Mouse (Mus musculus): ENCODE measurements around the gene Hist1h1d. TPM values are rescaled to one million over a fixed set of nuclear protein-coding genes. Genes with fewer than 3 reads are reported as not detected.

Hist1h1d gene
- polyA plus RNA-seq, 1 experiment from 2014 or later = 0.41 TPM

DNA sequence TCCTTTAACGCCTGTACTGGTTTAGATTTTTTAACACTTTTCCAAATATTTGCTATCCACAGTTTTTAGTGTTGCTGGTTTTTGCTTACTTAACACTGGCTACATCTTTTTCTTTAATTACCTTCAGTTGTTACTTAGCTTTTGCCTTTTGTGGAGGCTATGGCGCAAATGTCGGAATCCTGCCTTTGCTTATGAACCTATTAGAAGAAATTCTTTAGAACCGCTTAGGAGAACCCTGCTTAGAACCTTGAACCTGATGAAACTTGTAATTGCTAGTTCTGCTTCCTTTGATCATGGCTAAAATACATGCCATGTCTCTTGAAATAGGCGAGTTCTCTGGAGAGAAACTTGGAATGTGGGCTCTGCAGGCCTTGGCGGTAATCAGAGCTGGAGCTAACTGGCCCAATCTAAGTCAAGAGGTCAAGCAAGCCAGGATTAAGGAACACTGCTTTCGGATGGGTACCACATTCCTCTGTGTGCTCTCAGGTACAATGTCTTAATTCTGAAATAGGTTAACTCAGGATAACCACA, 23.4 kb downstream of the Hist1h1d start:
- Histone ChIP-seq H3K27me3 (ENCODE audit: control insufficient read depth, insufficient read depth, low read length) (no peaks in the 10 kb centered on the region), H3K9ac (ENCODE audit: low read length) (peak overlapping the region; percentile 79), H3K4me1 (ENCODE audit: control insufficient read depth in 2 of 2, insufficient read depth in 2 of 2, low read length in 2 of 2) (peaks cover 3 to 18% of the 10 kb centered on the region in 2 experiments; a peak in 3 of 4 replicates), H3K36me3 (ENCODE audit: control insufficient read depth, insufficient read depth, low read length) (no peaks in the 10 kb centered on the region), H3K27ac (replicated peaks in 1 of 2; ENCODE audit: control insufficient read depth in 1 of 2, insufficient read depth in 1 of 2, low read depth in 2 of 2, low read length in 2 of 2) (peak overlapping the region; percentile 61 to 67), H3K4me2 (ENCODE audit: low read length) (peak overlapping the region; percentile 70), H3K9me3 (ENCODE audit: control insufficient read depth, low read length) (no peaks in the 10 kb centered on the region), H3K4me3 (ENCODE audit: control insufficient read depth in 1 of 2, insufficient read depth in 1 of 2, low read depth in 1 of 2, low read length in 2 of 2) (peak overlapping the region; percentile 18 to 44)
- no peak for ATAC-seq (ENCODE audit: insufficient number of reproducible peaks, insufficient read depth, low FRiP score, low read depth)
- whole genome bisulfite sequencing = 26% methylated on average over 7 of the region's 7 CpGs

GRCm38 (mm10) chr13:23576906-23577639, 24.0 kb downstream of the Hist1h1d start:
- peaks cover 3 to 21% of the 10 kb centered on the region in 2 experiments for H3K4me1 ChIP-seq (ENCODE audit: control insufficient read depth in 2 of 2, insufficient read depth in 2 of 2, low read length in 2 of 2)
- H3K9ac ChIP-seq (ENCODE audit: low read length) = peak overlapping the region; percentile 79
- H3K27ac ChIP-seq (replicated peaks in 1 of 2; ENCODE audit: control insufficient read depth in 1 of 2, insufficient read depth in 1 of 2, low read depth in 2 of 2, low read length in 2 of 2) = peak overlapping the region; percentile 61 to 67; a peak in 3 of 4 replicates
- H3K36me3 ChIP-seq (ENCODE audit: control insufficient read depth, insufficient read depth, low read length) = no peaks in the 10 kb centered on the region
- no peaks in the 10 kb centered on the region for H3K9me3 ChIP-seq (ENCODE audit: control insufficient read depth, low read length)
- no peaks in the 10 kb centered on the region for H3K27me3 ChIP-seq (ENCODE audit: control insufficient read depth, insufficient read depth, low read length)
- H3K4me3 ChIP-seq (ENCODE audit: control insufficient read depth in 1 of 2, insufficient read depth in 1 of 2, low read depth in 1 of 2, low read length in 2 of 2) = peak overlapping the region in 1 of 2 experiments; percentile 44; a peak in 2 of 4 replicates
- 64% methylated on average over 6 of the region's 6 CpGs for WGBS
- ATAC-seq (ENCODE audit: insufficient number of reproducible peaks, insufficient read depth, low FRiP score, low read depth) = no peak
- peak overlapping the region; percentile 70 for H3K4me2 ChIP-seq (ENCODE audit: low read length)

GRCm38 (mm10) chr13:23577835-23578234, 24.8 kb downstream of the Hist1h1d start:
- no peak for ATAC-seq (ENCODE audit: insufficient number of reproducible peaks, insufficient read depth, low FRiP score, low read depth)

GRCm38 (mm10) chr13:23581408-23582218, 28.6 kb downstream of the Hist1h1d start, which contains the start of gene Hist1h4d:
Gene Hist1h4d (plus strand): TSS chr13:23581598.
- Histone ChIP-seq H3K9ac (ENCODE audit: low read length) (peak within 1 kb of the TSS; percentile 82), H3K9me3 (ENCODE audit: control insufficient read depth, low read length) (no peaks in the 10 kb centered on the region), H3K27me3 (ENCODE audit: control insufficient read depth, insufficient read depth, low read length) (no peaks in the 10 kb centered on the region), H3K27ac (replicated peaks in 1 of 2; ENCODE audit: control insufficient read depth in 1 of 2, insufficient read depth in 1 of 2, low read depth in 2 of 2, low read length in 2 of 2) (peak within 1 kb of the TSS; percentile 78 to 79), H3K4me1 (ENCODE audit: control insufficient read depth in 2 of 2, insufficient read depth in 2 of 2, low read length in 2 of 2) (peaks cover 4 to 19% of the 10 kb centered on the region in 2 experiments), H3K4me3 (ENCODE audit: control insufficient read depth in 1 of 2, insufficient read depth in 1 of 2, low read depth in 1 of 2, low read length in 2 of 2) (peak within 1 kb of the TSS; percentile 50 to 58), H3K4me2 (ENCODE audit: low read length) (peak within 1 kb of the TSS; percentile 85), H3K36me3 (ENCODE audit: control insufficient read depth, insufficient read depth, low read length) (no peaks in the 10 kb centered on the region)
- under 1% methylated on average over 42 of the region's 43 CpGs for WGBS
- ATAC-seq (ENCODE audit: insufficient number of reproducible peaks, insufficient read depth, low FRiP score, low read depth) = peak; percentile 80

More at GRCm38 (mm10) chr13:23577835-23578234, 24.8 kb downstream of the Hist1h1d start:
- Histone ChIP-seq H3K4me3 (ENCODE audit: control insufficient read depth in 1 of 2, insufficient read depth in 1 of 2, low read depth in 1 of 2, low read length in 2 of 2) (no peak overlapping the region), H3K27me3 (ENCODE audit: control insufficient read depth, insufficient read depth, low read length) (no peaks in the 10 kb centered on the region), H3K9me3 (ENCODE audit: control insufficient read depth, low read length) (no peaks in the 10 kb centered on the region), H3K27ac (replicated peaks in 1 of 2; ENCODE audit: control insufficient read depth in 1 of 2, insufficient read depth in 1 of 2, low read depth in 2 of 2, low read length in 2 of 2) (no peak overlapping the region), H3K4me1 (ENCODE audit: control insufficient read depth in 2 of 2, insufficient read depth in 2 of 2, low read length in 2 of 2) (peaks cover 3 to 24% of the 10 kb centered on the region in 2 experiments), H3K4me2 (ENCODE audit: low read length) (no peak overlapping the region), H3K9ac (ENCODE audit: low read length) (no peak overlapping the region), H3K36me3 (ENCODE audit: control insufficient read depth, insufficient read depth, low read length) (no peaks in the 10 kb centered on the region)
- 86% methylated on average over 1 of the region's 1 CpGs for WGBS

- Histone ChIP-seq H3K4me1 (ENCODE audit: control insufficient read depth in 2 of 2, insufficient read depth in 2 of 2, low read length in 2 of 2) (peaks cover 5 to 15% of the 10 kb centered on the region in 2 experiments), H3K27me3 (ENCODE audit: control insufficient read depth, insufficient read depth, low read length) (no peaks in the 10 kb centered on the region), H3K9me3 (ENCODE audit: control insufficient read depth, low read length) (no peaks in the 10 kb centered on the region), H3K27ac (replicated peaks in 1 of 2; ENCODE audit: control insufficient read depth in 1 of 2, insufficient read depth in 1 of 2, low read depth in 2 of 2, low read length in 2 of 2) (peak overlapping the region; percentile 78 to 79), H3K36me3 (ENCODE audit: control insufficient read depth, insufficient read depth, low read length) (no peaks in the 10 kb centered on the region), H3K9ac (ENCODE audit: low read length) (peak overlapping the region; percentile 82), H3K4me3 (ENCODE audit: control insufficient read depth in 1 of 2, insufficient read depth in 1 of 2, low read depth in 1 of 2, low read length in 2 of 2) (peak overlapping the region; percentile 50 to 58; a peak in 3 of 4 replicates), H3K4me2 (ENCODE audit: low read length) (peak overlapping the region; percentile 85)
- ATAC-seq (ENCODE audit: insufficient number of reproducible peaks, insufficient read depth, low FRiP score, low read depth) = no peak
- 20% methylated on average over 6 of the region's 6 CpGs for WGBS
Measured at GRCm38 (mm10) chr13:23582219-23583056, 29.4 kb downstream of the Hist1h1d start.

DNA sequence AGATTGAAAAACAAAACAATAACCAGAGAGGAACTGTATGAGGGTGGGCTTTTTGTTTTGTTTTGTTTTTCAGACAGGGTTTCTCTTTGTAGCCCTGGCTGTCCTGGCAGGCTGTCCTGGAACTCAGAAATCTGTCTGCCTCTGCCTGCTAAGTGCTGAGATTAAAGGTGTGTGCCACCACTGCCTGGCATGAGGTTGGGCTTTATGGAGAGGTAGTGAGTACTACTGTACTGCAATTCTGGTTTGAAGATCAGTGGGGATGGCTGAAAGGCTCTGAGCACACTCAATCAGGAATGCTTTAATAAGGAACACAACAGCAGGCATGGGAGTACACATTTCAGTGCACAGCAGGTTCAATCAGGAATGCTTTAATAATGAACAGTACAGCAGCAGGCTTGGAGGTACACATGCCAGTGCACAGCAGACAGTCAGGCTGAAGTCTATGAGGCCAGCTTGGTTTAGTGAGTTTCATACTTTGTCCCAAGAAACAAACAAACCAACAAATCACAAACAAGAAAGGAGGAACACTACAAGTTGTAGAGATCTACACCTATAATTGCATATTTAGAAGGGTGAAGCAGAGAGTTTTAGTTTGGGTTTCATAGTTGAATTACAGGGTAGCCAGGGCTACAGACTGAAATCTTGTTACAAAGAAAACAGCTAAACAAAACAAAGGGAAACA, 30.5 kb downstream of the Hist1h1d start:
- Histone ChIP-seq H3K4me1 (ENCODE audit: control insufficient read depth in 2 of 2, insufficient read depth in 2 of 2, low read length in 2 of 2) (peaks cover 5 to 15% of the 10 kb centered on the region in 2 experiments), H3K4me3 (ENCODE audit: control insufficient read depth in 1 of 2, insufficient read depth in 1 of 2, low read depth in 1 of 2, low read length in 2 of 2) (no peak overlapping the region), H3K27me3 (ENCODE audit: control insufficient read depth, insufficient read depth, low read length) (no peaks in the 10 kb centered on the region), H3K36me3 (ENCODE audit: control insufficient read depth, insufficient read depth, low read length) (no peaks in the 10 kb centered on the region), H3K4me2 (ENCODE audit: low read length) (no peak overlapping the region; the same call in 1 of the 2 replicates), H3K9me3 (ENCODE audit: control insufficient read depth, low read length) (no peaks in the 10 kb centered on the region), H3K9ac (ENCODE audit: low read length) (no peak overlapping the region), H3K27ac (replicated peaks in 1 of 2; ENCODE audit: control insufficient read depth in 1 of 2, insufficient read depth in 1 of 2, low read depth in 2 of 2, low read length in 2 of 2) (peak overlapping the region; percentile 22 to 35)
- no peak for ATAC-seq (ENCODE audit: insufficient number of reproducible peaks, insufficient read depth, low FRiP score, low read depth)
